Mouse (Mus musculus) liver, embryonic 12.5 days (tissue): ENCODE results near the gene Sae1. TPM values are rescaled to one million over a fixed set of nuclear protein-coding genes. Genes with fewer than 3 reads are reported as not detected.
A peak's percentile ranks its signal among the peaks of the same experiment; 100 is the strongest.
"Not testable (repeated sequence)": the region's sequence is repeated elsewhere in the genome, so short reads cannot be mapped to it uniquely, and the experiment has no call there.

Experiments used
- ATAC-seq: fragments of 200-750 bp; cut with Nextera tagmentation; 2 replicates; pipeline ENCODE4 v1.8.0; 2017; ENCODE audit warnings: moderate number of reproducible peaks, mild to moderate bottlenecking, moderate library complexity
- H3K27ac ChIP-seq: fragments of 300-500 bp; sonication (generic); 2 replicates; pipeline ENCODE4 v1.5.1; 2016; ENCODE audit warnings: mild to moderate bottlenecking
- H3K27me3 ChIP-seq: fragments of 300-500 bp; sonication (generic); replicated peaks from 2 replicates; pipeline ENCODE4 v1.6.1; 2016; ENCODE audit warnings: mild to moderate bottlenecking, moderate library complexity
- H3K36me3 ChIP-seq: fragments of 300-500 bp; sonication (generic); 2 replicates; pipeline ENCODE4 v1.6.1; 2016; ENCODE audit warnings: mild to moderate bottlenecking, moderate library complexity
- H3K4me1 ChIP-seq: fragments of 300-500 bp; sonication (generic); 2 replicates; pipeline ENCODE4 v1.6.1; 2016
- H3K4me2 ChIP-seq: fragments of 300-500 bp; sonication (generic); 2 replicates; pipeline ENCODE4 v1.6.1; 2016; ENCODE audit warnings: mild to moderate bottlenecking, moderate library complexity
- H3K4me3 ChIP-seq: fragments of 300-500 bp; sonication (generic); 2 replicates; pipeline ENCODE4 v1.5.1; 2016; ENCODE audit warnings: mild to moderate bottlenecking, moderate library complexity
- H3K9ac ChIP-seq: fragments of 300-500 bp; sonication (generic); 2 replicates; pipeline ENCODE4 v1.6.1; 2016; ENCODE audit warnings: mild to moderate bottlenecking, moderate library complexity
- H3K9me3 ChIP-seq: fragments of 300-500 bp; sonication (generic); replicated peaks from 2 replicates; pipeline ENCODE4 v1.6.1; 2016; ENCODE audit warnings: mild to moderate bottlenecking, moderate library complexity
- WGBS: fragments of 180-500 bp; shearing (Covaris S2); methylation state at CpG from one replicate; pipeline ENCODE4 v1.1.7; 2016; ENCODE audit not compliant: insufficient replicate concordance; 5-methylcytosine and 5-hydroxymethylcytosine counted together
- polyA plus RNA-seq: library from polyadenylated mRNA; unstranded; fragments of >200 nt; fragmentation: Nextera tagmentation; extraction: Ambion mirVana; gene quantifications from 2 replicates; pipeline ENCODE4 v1.2.1, GENCODE M21; 2016

Gene Sae1
- polyA plus RNA-seq, 1 experiment from 2014 or later, result 187 TPM

DNA sequence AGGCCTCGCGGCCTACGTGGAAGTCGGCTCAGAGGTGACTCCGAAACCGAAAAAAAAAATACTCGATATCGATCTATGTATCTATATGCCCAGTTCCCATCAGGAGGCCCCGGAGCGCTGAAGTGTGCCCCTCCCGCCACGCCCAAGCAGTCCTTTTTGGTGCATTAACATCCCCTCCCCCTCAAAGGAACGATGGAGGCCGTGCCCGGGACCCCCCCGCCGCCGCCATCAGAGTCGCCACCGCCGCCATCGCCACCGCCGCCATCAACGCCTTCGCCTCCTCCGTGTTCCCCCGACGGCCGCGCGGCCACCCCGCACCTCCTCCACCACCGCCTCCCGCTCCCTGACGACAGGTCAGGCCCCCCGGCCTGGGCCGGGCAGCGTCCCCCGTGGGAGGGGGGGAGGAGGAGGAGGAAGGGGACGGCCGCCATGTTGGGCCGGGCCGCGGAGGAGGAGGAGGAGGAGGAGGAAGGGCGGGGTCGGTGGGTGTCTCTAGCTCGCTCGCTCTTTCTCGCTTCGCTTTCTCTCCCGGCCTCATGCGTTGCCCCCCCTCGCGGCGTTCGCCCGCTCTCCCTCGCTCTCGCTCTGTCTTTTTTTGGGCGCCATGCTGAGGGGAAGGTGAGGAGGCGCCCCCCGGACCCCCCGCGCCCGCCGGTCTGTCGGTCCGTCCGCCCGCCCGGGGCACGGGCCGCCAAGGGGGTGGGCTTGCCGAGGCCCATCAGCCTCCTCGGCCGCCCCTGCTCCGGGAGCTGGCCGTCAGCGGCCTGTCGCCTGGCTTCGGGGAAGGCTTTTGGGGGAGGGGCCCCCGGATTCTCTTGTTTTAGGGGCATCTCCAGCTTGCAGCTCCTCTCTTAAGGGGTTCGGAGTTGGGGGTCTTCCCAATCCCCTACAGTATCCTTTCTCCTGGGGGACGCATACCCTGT is 13.3 kb upstream of the Sae1 start, which contains the start of gene Zc3h4:
Zc3h4 (plus strand) TSS at position 222 of the 923 bp plus-strand sequence.
- under 1% methylated on average over 72 of the region's 85 CpGs for WGBS

GRCm38 (mm10) chr7:16399820-16400688 is 12.4 kb upstream of the Sae1 start:
- peaks cover 36% of the 10 kb centered on the region for H3K4me1 ChIP-seq
- H3K4me3 ChIP-seq, result peak overlapping the region; percentile 90
- H3K27ac ChIP-seq, result peak overlapping the region; percentile 100
- peak; percentile 80 for ATAC-seq
- H3K4me2 ChIP-seq, result peak overlapping the region; percentile 89
- WGBS, result under 1% methylated on average over 77 of the region's 77 CpGs
- H3K36me3 ChIP-seq, result peaks cover 14% of the 10 kb centered on the region; the same call in 1 of the 2 replicates
- H3K27me3 ChIP-seq, result no peaks in the 10 kb centered on the region
- no peaks in the 10 kb centered on the region for H3K9me3 ChIP-seq
- H3K9ac ChIP-seq, result peak overlapping the region; percentile 100

More for the DNA sequence above, 13.3 kb upstream of the Sae1 start, which contains the start of gene Zc3h4:
- H3K27me3 ChIP-seq, result no peaks in the 10 kb centered on the region
- H3K36me3 ChIP-seq, result peaks cover 14% of the 10 kb centered on the region; the same call in 1 of the 2 replicates
- ATAC-seq, result peak; percentile 53
- H3K27ac ChIP-seq, result peak within 1 kb of the TSS; percentile 100
- H3K4me2 ChIP-seq, result peak within 1 kb of the TSS; percentile 89
- H3K4me1 ChIP-seq, result peaks cover 45% of the 10 kb centered on the region
- no peaks in the 10 kb centered on the region for H3K9me3 ChIP-seq
- H3K9ac ChIP-seq, result peak within 1 kb of the TSS; percentile 100
- peak within 1 kb of the TSS; percentile 90 for H3K4me3 ChIP-seq

DNA sequence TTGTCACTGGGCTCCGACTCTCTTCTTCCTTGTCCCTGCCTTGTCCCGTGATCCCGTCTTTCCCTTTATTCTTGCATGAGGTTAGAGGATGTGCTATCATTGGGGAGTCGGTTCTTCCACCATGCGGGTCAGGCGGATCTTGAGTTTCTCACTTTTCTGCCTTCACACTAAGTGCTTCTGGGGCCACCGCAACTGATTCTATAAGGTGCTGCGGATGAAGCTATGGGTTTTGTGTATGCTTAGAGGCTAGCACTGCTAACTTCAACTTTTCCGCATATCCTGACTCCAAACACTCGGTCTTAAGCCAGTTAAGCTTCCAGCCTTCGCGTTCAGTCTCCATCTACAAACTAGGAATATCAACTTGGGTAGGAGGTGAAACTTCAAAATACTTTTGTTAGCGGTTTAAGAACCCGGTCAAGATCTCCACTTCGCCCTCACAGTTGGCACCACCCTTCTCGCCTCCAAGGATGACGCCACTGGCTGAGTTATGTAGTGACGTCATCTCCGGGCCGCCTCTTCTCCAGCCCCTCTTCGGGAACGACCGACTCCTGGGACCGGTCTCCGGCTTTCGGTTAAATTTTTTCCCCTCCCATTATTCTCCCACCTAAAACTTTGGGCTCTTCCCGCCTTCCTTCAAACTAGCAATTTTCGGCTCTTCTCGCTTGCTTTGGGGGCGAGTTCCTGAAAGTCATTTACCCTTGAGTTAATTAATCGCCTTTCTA is 11.7 kb upstream of the Sae1 start:
- peak overlapping the region; percentile 89 for H3K4me2 ChIP-seq
- peak overlapping the region; percentile 100 for H3K9ac ChIP-seq

DNA sequence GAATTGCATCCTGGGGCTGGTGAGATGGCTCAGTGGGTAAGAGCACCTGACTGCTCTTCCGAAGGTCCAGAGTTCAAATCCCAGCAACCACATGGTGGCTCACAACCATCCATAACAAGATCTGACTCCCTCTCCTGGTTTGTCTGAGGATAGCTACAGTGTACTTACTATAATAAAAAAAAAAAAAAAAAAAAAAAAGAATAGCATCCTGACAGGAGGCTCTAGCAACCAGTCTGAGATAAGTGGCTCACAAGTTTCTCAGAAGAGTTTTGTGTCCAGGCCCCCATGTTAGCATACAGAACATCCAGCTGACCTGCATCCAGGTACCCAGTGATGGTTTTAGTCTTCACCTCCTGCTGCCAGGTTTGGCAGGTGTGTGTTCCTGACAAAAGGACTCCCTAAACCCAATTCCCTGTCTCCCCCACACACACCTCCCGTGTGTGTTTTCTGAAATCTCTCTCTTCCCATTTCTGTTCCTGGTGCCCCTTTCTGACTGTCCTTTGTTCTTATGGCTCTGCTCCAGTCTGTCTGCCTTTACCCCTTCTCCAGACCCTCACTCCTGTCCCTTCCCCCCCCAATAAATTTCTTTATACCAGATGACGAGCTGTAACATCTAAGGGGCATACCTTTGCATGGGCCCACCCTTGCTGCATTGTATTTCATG is 10.9 kb upstream of the Sae1 start:
- H3K4me2 ChIP-seq, result peak overlapping the region; percentile 89
- H3K27me3 ChIP-seq, result no peaks in the 10 kb centered on the region
- 50% methylated on average over 3 of the region's 3 CpGs for WGBS
- H3K4me3 ChIP-seq, result peak overlapping the region; percentile 90
- peak overlapping the region; percentile 100 for H3K27ac ChIP-seq
- H3K9me3 ChIP-seq, result no peaks in the 10 kb centered on the region
- ATAC-seq, result no peak
- peaks cover 22% of the 10 kb centered on the region for H3K4me1 ChIP-seq
- peak overlapping the region; percentile 100 for H3K9ac ChIP-seq
- H3K36me3 ChIP-seq, result peaks cover 11% of the 10 kb centered on the region; the same call in 1 of the 2 replicates

More for the DNA sequence above, 11.7 kb upstream of the Sae1 start:
- H3K4me1 ChIP-seq, result peaks cover 28% of the 10 kb centered on the region
- peaks cover 14% of the 10 kb centered on the region; the same call in 1 of the 2 replicates for H3K36me3 ChIP-seq
- peak overlapping the region; percentile 90 for H3K4me3 ChIP-seq
- WGBS, result under 1% methylated on average over 31 of the region's 31 CpGs
- ATAC-seq, result peak; percentile 74
- H3K27ac ChIP-seq, result peak overlapping the region; percentile 100
- no peaks in the 10 kb centered on the region for H3K9me3 ChIP-seq
- no peaks in the 10 kb centered on the region for H3K27me3 ChIP-seq

- no peak overlapping the region for H3K27ac ChIP-seq
- H3K27me3 ChIP-seq, result no peaks in the 10 kb centered on the region
- WGBS, result 45% methylated on average over 4 of the region's 4 CpGs
- H3K9me3 ChIP-seq, result no peaks in the 10 kb centered on the region
- no peak overlapping the region for H3K9ac ChIP-seq
- no peak overlapping the region for H3K4me3 ChIP-seq
- H3K4me2 ChIP-seq, result no peak overlapping the region
- peaks cover under 1% of the 10 kb centered on the region; the same call in 1 of the 2 replicates for H3K36me3 ChIP-seq
- H3K4me1 ChIP-seq, result peaks cover 23% of the 10 kb centered on the region
- no peak for ATAC-seq
These were observed 9.9 kb upstream of the Sae1 start for GRCm38 (mm10) chr7:16397465-16397864.

GRCm38 (mm10) chr7:16395944-16396343 is 8.3 kb upstream of the Sae1 start:
- no peaks in the 10 kb centered on the region for H3K9me3 ChIP-seq
- no peak overlapping the region for H3K9ac ChIP-seq
- ATAC-seq, result no peak
- WGBS, result 0% methylated on average over 2 of the region's 2 CpGs
- H3K4me1 ChIP-seq, result peaks cover 23% of the 10 kb centered on the region
- no peak overlapping the region for H3K4me2 ChIP-seq
- H3K36me3 ChIP-seq, result no peaks in the 10 kb centered on the region
- no peak overlapping the region for H3K27ac ChIP-seq
- no peaks in the 10 kb centered on the region for H3K27me3 ChIP-seq
- H3K4me3 ChIP-seq, result no peak overlapping the region

DNA sequence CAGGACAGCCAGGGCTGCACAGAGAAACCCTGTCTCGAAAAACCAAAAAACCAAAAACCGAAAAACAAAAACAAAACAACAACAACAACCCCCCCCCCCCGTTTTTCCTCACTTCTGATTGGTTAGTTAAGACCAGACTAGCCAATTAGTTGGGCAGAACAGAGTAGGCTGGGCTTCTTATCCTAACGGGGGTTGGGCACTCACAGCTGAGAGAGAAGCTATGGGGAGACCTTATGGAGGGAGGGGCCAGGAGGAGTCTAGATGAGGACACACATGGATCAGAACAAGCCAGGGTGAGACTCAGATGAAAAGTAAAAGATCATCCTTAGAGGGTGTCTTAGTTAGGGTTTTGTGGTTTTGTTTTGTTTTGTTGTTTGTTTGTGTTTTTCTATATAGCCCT is 5.3 kb upstream of the Sae1 start:
- Histone ChIP-seq H3K9ac (no peak overlapping the region), H3K27ac (no peak overlapping the region)
- ATAC-seq, result peak; percentile 36; the same call in 1 of the 2 replicates

DNA sequence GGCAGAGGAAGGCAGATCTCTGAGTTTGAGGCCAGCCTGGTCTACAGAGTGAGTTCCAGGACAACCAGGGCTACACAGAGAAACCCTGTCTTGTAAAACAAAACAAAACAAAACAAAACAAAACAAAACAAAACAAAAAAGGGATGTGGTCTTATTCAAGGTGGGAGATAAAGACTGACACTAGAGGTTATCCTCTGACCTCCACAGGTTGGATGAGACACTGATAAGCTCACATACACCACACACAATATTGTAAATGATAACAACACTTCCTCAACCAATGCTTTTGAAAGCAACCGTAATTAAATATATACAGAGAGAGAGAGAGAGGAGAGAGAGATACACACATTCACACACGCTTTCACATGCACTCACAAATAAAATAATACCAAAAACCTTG is 2.3 kb upstream of the Sae1 start:
- H3K27ac ChIP-seq, ATAC-seq, H3K4me2 ChIP-seq, H3K4me3 ChIP-seq, H3K27me3 ChIP-seq, H3K9ac ChIP-seq, H3K9me3 ChIP-seq: not testable (repeated sequence)
- Histone ChIP-seq H3K36me3 (peaks cover 13% of the 10 kb centered on the region), H3K4me1 (peaks cover 37% of the 10 kb centered on the region)
- 64% methylated on average over 2 of the region's 2 CpGs for WGBS

More for the DNA sequence above, 5.3 kb upstream of the Sae1 start:
- Histone ChIP-seq H3K4me1 (peaks cover 17% of the 10 kb centered on the region), H3K9me3 (no peaks in the 10 kb centered on the region), H3K4me2 (no peak overlapping the region), H3K27me3 (no peaks in the 10 kb centered on the region), H3K4me3 (no peak overlapping the region), H3K36me3 (no peaks in the 10 kb centered on the region)
- 41% methylated on average over 4 of the region's 4 CpGs for WGBS

GRCm38 (mm10) chr7:16376505-16376904 is 11.1 kb downstream of the Sae1 start:
- H3K36me3 ChIP-seq, result peaks cover 96% of the 10 kb centered on the region
- no peak overlapping the region for H3K27ac ChIP-seq
- no peak overlapping the region; the same call in 1 of the 2 replicates for H3K9ac ChIP-seq
- WGBS, result 85% methylated on average over 1 of the region's 1 CpGs
- H3K4me2 ChIP-seq, result no peak overlapping the region
- no peaks in the 10 kb centered on the region for H3K27me3 ChIP-seq
- peak; percentile 62; the same call in 1 of the 2 replicates for ATAC-seq
- no peaks in the 10 kb centered on the region for H3K9me3 ChIP-seq
- H3K4me1 ChIP-seq, result peaks cover 8% of the 10 kb centered on the region; the same call in 1 of the 2 replicates
- H3K4me3 ChIP-seq, result no peak overlapping the region

GRCm38 (mm10) chr7:16374989-16375388 is 12.6 kb downstream of the Sae1 start:
- WGBS, result 66% methylated on average over 5 of the region's 5 CpGs
- H3K4me1 ChIP-seq, result peaks cover 4% of the 10 kb centered on the region; the same call in 1 of the 2 replicates
- H3K27ac ChIP-seq, result no peak overlapping the region
- no peak for ATAC-seq
- H3K9ac ChIP-seq, result no peak overlapping the region
- no peak overlapping the region for H3K4me2 ChIP-seq
- H3K36me3 ChIP-seq, result peaks cover 95% of the 10 kb centered on the region
- no peaks in the 10 kb centered on the region for H3K27me3 ChIP-seq
- no peaks in the 10 kb centered on the region for H3K9me3 ChIP-seq
- H3K4me3 ChIP-seq, result no peak overlapping the region
